Mouse (Mus musculus): Measurements from ENCODE around the gene Tgfbr2.

Tgfbr2 gene

DNA sequence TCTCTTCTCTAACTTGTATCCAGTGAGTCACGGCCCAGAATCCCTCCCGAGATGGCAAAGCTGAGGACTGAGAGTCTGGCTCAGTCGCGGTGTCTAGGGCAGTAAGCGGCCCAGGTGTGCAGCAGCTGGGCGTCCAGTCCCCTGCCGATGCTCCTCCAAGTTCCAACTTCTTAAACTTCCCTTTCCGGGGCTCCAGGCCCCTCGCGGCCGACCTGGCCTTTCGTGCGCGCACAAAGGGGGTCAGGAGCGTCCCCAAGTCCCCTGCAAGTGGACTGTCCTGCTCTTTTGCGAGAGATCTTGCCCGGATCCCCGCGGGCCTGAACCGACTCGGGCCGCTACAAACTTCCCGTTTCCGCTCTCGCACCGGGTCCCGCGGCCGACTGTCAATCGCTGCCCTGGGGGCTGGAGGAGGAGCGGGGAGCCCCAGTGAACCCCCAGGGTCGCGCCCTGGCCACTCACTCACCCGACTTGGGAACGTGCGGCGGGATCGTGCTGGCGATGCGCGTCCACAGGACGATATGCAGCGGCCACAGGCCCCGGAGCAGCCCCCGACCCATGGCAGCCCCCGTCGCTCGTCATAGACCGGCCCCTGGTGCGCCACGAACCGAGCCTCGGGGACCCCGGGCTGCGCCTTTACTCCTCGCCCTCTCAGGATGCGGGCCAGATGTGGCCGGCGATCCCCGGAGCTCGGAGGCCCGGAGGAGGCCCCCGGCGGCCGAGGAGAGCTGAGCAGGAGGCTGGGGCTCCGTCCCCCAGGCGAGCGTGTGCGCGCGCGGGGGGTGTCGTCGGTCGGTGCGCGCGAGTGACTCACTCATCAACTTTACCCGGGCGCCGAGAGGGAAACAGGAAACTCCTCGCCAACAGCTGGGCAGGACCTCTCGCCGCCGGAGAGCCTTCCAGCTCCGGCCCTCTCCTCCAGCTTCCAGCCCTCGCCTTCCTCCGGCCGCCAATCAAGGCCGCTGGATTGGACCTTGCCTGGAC lies at the start of gene Tgfbr2:
Tgfbr2 (minus strand) TSS at position 880 of the 981 bp plus-strand sequence.
- DNase-seq (ENCODE audit: low spot score) = peak; percentile 79

DNA sequence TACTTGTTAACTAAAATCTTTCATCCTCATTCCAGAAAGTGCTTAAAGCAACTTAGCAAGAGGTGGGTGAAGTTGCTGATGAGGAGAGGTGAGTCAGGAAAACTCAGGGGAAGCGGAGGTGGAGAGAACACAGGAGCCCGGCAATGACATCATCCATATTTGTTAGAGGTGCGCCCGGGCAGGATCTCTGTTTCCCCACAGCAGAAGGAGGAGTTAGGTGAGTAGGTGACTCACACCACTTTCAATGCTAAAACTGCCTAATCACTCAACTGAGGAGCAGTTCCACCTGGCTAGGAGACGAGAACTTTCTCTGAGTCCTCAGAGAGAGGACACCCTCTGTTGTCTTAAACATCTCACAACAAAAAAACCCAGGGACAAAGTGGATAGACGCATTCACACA lies 48.2 kb upstream of the Tgfbr2 start:
- no peak for DNase-seq (ENCODE audit: low spot score)

DNA sequence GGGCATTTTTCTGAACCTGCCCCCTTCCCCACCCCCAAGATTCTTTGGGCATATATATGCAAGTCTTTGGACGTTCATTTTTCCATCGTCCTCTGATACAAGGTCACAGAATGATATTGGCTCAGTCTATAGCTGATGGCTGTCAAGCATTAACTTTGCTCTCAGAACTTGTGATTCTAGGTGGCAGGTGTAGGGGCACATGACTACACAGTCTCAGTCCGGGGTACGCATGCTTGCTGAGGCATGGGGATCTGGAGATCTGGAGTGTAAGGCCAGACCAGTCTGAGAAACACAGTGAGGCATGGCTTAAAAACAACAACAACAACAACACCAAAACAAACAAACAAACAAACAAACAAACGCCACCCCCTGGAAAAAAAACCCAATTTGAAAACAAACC lies 47.5 kb upstream of the Tgfbr2 start:
- DNase-seq (ENCODE audit: low spot score) = no peak

DNA sequence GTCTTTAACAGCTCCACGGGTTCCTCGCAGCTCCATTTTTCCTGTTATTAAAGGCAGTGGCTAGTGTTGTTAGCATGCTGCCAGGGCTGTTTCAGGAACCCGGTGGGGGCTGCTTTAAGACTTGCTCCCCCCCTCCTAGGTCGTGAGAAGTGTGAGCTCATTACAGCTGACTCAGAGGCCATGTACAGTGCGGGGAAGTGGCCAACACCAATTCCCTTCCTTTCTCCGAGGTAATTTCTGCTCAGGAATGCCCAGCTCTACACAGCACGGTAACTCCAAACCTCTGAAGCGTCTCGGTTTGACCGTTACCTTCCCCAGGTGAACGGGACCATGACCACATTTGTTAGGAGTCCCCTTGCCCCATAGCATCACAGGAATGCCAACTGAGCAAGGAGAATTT lies 46.8 kb upstream of the Tgfbr2 start:
- DNase-seq (ENCODE audit: low spot score) = no peak

- DNase-seq (ENCODE audit: low spot score) = no peak
Observed at GRCm38 (mm10) chr9:116221565-116221964, 46.4 kb upstream of the Tgfbr2 start.

- no peak for DNase-seq (ENCODE audit: low spot score)
Observed at GRCm38 (mm10) chr9:116220616-116221015, 45.5 kb upstream of the Tgfbr2 start.

DNA sequence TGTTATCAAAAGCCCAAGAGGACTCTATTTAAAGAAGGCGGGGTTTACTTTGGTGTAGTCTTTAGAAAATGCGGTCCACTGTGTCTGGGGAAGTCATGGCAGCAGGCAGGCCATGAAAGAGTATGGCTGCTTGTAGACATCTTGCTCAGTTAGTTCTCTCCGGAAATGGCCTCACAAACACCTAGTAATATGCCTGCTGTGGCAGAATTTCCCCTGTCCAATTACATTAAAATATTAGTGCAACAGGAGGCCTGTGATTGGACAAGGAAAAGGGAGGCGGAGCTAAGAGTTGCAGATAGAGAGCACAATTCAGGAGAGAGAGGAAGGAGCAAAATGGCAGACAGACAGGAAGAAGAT lies 45.0 kb upstream of the Tgfbr2 start:
- no peak for DNase-seq (ENCODE audit: low spot score)

DNA sequence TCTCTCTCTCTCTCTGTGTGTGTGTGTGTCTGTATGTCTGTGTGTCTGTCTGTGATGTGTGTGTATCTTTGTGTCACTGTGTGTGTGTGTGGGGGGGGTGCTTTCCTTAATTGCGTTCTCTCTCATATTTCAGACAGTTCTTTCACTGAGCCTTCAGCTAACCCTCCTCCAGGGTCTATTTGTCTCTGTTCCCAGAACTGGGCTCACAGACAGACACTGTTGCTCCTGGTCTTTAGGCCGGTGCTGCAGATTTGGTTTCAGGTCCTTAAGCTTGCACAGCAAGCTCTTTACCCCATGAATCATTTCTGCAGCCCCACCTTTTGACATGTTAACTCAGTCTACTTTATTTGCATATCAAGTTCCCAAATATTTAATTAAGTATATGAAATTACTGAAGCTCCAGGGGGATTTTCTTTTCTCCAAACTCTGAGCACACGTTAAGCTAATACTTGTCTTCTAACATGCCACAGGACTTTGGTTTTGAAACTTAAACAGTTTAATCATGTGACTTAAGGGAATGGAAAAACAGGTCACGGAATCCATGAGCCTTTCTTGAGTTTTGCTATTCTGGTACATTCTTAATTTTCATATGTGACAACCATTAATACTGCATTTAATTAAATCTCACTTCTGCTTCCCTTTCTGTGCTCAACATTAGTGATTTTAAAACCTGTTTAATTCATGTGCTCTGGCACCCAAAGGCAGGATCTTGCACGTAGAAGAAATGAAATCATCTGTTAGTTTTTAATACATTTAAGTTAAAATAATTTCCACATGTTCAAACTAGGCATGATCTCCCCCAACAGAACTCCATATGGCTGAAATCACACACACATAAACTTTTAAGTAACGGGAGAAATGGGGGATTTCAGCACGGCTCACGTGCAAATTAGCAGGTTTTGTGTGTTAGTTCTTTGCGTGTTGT lies 44.3 kb upstream of the Tgfbr2 start:
- no peak for DNase-seq (ENCODE audit: low spot score)

DNA sequence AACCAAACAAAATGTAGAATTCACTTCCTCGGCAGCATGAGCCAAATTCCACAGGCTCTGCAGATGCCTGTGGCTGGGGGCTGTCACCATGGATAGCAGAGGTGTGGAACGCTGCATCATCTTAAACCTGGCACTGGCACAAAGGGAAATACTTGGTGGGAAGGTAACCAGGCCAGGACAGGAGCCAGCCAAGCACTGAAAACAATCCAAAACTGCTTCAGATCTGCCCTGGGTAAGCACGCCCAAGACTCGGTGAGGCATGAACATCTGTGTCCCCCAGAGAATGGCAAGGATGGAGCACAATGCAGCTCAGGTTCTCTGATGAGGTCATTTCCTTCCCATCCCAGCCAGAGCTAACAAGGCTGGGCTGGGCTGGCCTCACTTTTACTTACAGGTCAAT lies 43.6 kb upstream of the Tgfbr2 start:
- peak; percentile 12 for DNase-seq (ENCODE audit: low spot score)

DNA sequence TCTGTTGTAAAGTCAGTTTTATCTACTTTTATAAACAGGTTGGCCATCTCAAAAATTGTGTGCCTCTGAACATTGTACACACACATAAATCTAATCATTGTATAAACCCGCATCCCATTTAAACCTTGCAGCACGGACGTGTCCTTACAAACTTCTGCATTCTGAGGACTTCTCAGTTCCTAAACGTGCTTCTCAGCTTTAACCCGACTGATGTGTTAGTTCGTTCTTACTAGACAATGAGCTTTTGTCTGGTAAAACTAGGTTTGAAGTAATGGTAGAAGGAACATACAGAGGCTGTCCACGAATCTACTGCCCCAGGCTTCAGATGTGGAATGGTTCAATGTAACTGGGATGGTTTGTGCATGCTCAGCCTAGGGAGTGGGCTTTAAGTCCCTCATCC lies 41.9 kb upstream of the Tgfbr2 start:
- no peak for DNase-seq (ENCODE audit: low spot score)

- no peak for DNase-seq (ENCODE audit: low spot score)
Observed at GRCm38 (mm10) chr9:116216677-116217076, 41.5 kb upstream of the Tgfbr2 start.

- no peak for DNase-seq (ENCODE audit: low spot score)
Observed at GRCm38 (mm10) chr9:116214296-116214695, 39.1 kb upstream of the Tgfbr2 start.

DNA sequence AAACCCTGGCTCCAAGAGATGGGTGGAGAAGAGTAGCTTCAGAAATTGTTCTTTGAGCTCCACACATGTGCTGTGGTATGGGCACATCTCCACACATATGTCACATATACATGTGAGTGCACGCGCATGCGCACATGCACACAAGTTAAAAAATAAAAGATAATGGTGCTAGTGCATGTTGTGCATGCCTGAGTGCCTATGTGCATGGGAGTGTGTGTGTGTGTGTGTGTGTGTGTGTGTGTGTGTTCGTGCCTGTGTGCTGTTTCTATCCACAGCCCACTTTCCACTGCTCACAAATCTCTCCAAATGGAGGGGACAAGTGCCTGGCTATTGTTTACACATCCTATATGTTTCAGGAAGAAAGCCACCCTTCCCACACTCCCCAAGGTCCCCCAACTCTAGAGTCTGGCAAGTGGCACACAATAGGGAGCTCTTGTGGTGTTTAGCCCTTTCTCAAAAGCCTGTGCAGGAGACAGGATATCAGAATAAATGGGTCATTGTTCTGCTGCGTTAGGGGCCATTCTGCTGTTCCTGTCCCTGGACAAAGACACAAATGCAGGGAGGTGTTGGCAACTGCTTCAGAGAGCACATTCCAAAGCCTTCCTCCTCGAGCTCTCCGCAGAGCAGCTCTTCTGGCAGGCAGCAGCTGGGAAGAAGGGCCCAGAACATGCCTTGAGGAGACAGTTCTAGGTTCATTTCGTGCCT lies 37.9 kb upstream of the Tgfbr2 start:
- no peak for DNase-seq (ENCODE audit: low spot score)

GRCm38 (mm10) chr9:116212069-116212468 lies 36.9 kb upstream of the Tgfbr2 start:
- no peak for DNase-seq (ENCODE audit: low spot score)

- no peak for DNase-seq (ENCODE audit: low spot score)
Observed at GRCm38 (mm10) chr9:116208169-116208904, 33.2 kb upstream of the Tgfbr2 start.

- no peak for DNase-seq (ENCODE audit: low spot score)
Observed at GRCm38 (mm10) chr9:116206901-116207300, 31.7 kb upstream of the Tgfbr2 start.

DNA sequence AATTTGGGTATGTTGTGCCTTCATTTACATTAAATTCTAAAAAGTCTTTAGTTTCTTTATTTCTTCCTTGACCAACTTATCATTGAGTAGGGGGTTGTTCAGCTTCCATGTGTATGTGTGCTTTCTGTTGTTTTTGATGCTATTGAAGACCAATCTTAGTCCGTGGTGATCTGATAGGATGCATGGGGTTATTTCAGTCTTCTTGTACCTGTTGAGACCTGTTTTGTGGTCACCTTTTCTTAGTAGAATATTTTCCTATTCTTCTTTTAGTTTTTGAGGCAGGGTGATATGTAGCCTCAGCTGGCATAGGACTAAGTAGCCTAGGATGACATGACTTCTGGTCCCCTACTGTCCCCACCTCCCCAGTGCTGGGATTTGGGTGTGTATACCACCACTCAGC lies 28.5 kb upstream of the Tgfbr2 start:
- DNase-seq (ENCODE audit: low spot score) = no peak

GRCm38 (mm10) chr9:116199127-116199526 lies 24.0 kb upstream of the Tgfbr2 start:
- DNase-seq (ENCODE audit: low spot score) = no peak

DNA sequence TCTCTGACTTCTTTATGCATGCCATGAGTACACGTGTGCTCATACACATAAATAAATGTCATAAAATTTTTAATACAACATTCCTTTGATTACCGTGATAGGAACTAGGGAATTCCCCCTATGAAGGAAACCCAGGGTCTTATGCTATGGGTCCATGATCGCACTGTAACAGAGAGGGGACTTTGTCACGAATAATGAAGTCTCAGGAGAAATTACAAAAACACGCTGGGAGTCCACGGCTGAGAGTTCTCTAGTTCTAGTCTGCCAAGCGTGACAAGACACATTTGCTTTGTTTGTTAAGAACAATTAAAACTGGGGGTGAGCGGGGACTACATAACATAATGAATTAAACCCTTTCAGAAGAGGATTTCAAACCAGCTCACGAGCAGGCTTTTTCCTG lies 23.3 kb upstream of the Tgfbr2 start:
- DNase-seq (ENCODE audit: low spot score) = no peak

- no peak for DNase-seq (ENCODE audit: low spot score)
Observed at GRCm38 (mm10) chr9:116197491-116198170, 22.5 kb upstream of the Tgfbr2 start.

GRCm38 (mm10) chr9:116193889-116194450 lies 18.8 kb upstream of the Tgfbr2 start:
- DNase-seq (ENCODE audit: low spot score) = no peak
